Mouse (Mus musculus) thymus, postnatal 14 days (tissue): ENCODE measurements around the gene Gm7980.
"Not testable (repeated sequence)": the region's sequence is repeated elsewhere in the genome, so short reads cannot be mapped to it uniquely, and the experiment has no call there.

ENCODE experiments used
- DNase-seq: peaks from one replicate; pipeline ENCODE4 v3.0.0; 2021

Gene Gm7980

GRCm38 (mm10) chr14:41907190-41907589, at the start of gene Gm7980:
Gene Gm7980 (minus strand): TSS chr14:41907290.
- not testable (repeated sequence) for DNase-seq

- not testable (repeated sequence) for DNase-seq
Observed at GRCm38 (mm10) chr14:41943695-41944094, 36.6 kb upstream of the Gm7980 start, which contains the start of gene 1700024B05Rik. Gene 1700024B05Rik (plus strand): TSS chr14:41943995.

DNA sequence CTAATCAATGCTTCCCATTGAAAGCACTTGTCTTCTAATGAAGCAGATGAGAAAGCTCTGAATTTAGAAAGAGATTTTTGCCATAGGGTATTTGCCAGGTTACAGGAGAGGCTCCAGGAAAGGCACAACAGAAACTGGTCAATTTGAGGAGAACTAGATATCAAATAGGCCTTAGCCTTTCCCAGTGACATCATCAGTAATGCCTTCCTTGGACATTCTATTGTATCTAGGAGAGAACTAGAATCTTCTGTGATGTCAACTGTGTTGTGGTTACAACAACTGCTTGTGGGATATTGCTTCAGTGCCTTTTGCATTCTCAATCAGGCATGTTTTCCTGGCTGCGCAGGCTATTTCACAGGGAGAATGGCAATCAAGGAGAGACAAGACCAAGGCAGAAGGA, 17.6 kb upstream of the Gm7980 start, which contains the start of gene 1700049E17Rik1:
1700049E17Rik1 (plus strand) TSS at position 301 of the 400 bp plus-strand sequence.
- not testable (repeated sequence) for DNase-seq
